Mouse (Mus musculus) lung, embryonic 15.5 days (tissue): ENCODE data around the gene Zfhx2. TPM values are rescaled to one million over a fixed set of nuclear protein-coding genes. Genes with fewer than 3 reads are reported as not detected.

Experiments
- ATAC-seq: fragments of 200-750 bp; cut with Nextera tagmentation; 2 replicates; pipeline ENCODE4 v1.8.0; 2017; ENCODE audit warnings: moderate number of reproducible peaks, borderline replicate concordance; ENCODE audit not compliant: low FRiP score, low TSS enrichment; ENCODE audit errors: extremely low read depth
- H3K27ac ChIP-seq: fragments of 300-500 bp; sonication (generic); 2 replicates; pipeline ENCODE4 v1.5.1; 2015; ENCODE audit warnings: moderate library complexity, mild to moderate bottlenecking, inconsistent platforms
- H3K27me3 ChIP-seq: fragments of 300-500 bp; sonication (generic); 2 replicates; pipeline ENCODE4 v1.6.1; 2015; ENCODE audit warnings: inconsistent platforms
- H3K36me3 ChIP-seq: fragments of 300-500 bp; sonication (generic); 2 replicates; pipeline ENCODE4 v1.6.1; 2015; ENCODE audit warnings: inconsistent platforms
- H3K4me1 ChIP-seq: fragments of 300-500 bp; sonication (generic); 2 replicates; pipeline ENCODE4 v1.6.1; 2015; ENCODE audit warnings: inconsistent platforms
- H3K4me2 ChIP-seq: fragments of 300-500 bp; sonication (generic); 2 replicates; pipeline ENCODE4 v1.6.1; 2015; ENCODE audit warnings: inconsistent platforms, mild to moderate bottlenecking, moderate library complexity
- H3K4me3 ChIP-seq: fragments of 300-500 bp; sonication (generic); 2 replicates; pipeline ENCODE4 v1.5.1; 2015; ENCODE audit warnings: mild to moderate bottlenecking, inconsistent platforms
- H3K9ac ChIP-seq: fragments of 300-500 bp; sonication (generic); 2 replicates; pipeline ENCODE4 v1.6.1; 2015; ENCODE audit warnings: inconsistent platforms
- H3K9me3 ChIP-seq: fragments of 300-500 bp; sonication (generic); 2 replicates; pipeline ENCODE4 v1.6.1; 2016; ENCODE audit warnings: inconsistent platforms
- WGBS: fragments of 180-500 bp; shearing (Covaris S2); methylation state at CpG from one replicate; pipeline ENCODE4 v1.1.7; 2015; 5-methylcytosine and 5-hydroxymethylcytosine counted together
- polyA plus RNA-seq: library from polyadenylated mRNA; unstranded; fragments of >200 nt; fragmentation: Nextera tagmentation; extraction: Ambion mirVana; gene quantifications from 2 replicates; pipeline ENCODE4 v1.2.1, GENCODE M21; 2015

Gene Zfhx2
- polyA plus RNA-seq, 1 experiment from 2014 or later, result 4.3 TPM

DNA sequence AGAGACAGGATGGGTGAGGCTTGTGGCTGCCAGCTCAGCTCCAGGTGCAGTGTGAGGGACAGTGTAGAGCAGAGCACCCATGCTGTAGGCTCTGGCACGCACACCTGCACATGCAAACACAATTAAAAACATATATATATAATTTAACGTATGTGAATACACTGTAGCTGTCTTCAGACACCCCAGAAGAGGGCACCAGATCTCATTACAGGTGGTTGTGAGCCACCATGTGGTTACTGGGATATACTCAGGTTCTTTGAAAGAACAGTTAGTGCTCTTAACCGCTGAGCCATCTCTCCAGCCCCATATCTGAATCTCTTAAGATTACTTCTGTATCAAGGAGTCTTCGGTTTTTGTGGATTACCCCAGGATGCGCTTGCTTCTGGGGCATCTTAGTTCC, 66.6 kb downstream of the Zfhx2 start:
- Histone ChIP-seq H3K9me3 (no peaks in the 10 kb centered on the region), H3K36me3 (peaks cover 47% of the 10 kb centered on the region), H3K9ac (no peak overlapping the region), H3K4me3 (no peak overlapping the region), H3K4me2 (no peak overlapping the region), H3K4me1 (peaks cover 9% of the 10 kb centered on the region), H3K27me3 (no peaks in the 10 kb centered on the region), H3K27ac (no peak overlapping the region)
- 79% methylated on average over 5 of the region's 5 CpGs for WGBS
- no peak for ATAC-seq

DNA sequence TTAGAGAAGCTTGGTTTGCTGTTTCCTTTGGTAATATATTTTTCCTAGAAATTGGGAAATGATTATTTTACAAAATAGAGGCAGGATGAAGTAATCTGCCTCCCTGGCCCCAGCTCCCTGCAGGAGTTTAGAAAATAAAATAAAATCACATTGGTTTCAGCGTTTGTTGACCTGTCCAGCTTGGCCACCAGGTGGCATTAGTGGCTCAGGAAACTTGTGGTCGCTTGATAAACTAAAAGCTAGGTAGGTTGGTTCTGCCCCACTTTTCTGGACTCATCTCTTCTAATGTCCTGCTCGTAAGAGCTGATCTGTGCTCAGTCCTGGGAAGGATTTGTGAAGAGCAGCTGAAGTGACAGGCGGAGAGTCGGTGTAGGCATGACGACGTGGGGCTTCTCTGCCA, 67.9 kb downstream of the Zfhx2 start:
- Histone ChIP-seq H3K9me3 (no peaks in the 10 kb centered on the region), H3K27me3 (no peaks in the 10 kb centered on the region), H3K4me3 (no peak overlapping the region), H3K36me3 (peaks cover 57% of the 10 kb centered on the region), H3K9ac (no peak overlapping the region), H3K4me1 (peaks cover 9% of the 10 kb centered on the region), H3K27ac (no peak overlapping the region), H3K4me2 (no peak overlapping the region)
- 63% methylated on average over 7 of the region's 7 CpGs for WGBS
- ATAC-seq, result no peak

DNA sequence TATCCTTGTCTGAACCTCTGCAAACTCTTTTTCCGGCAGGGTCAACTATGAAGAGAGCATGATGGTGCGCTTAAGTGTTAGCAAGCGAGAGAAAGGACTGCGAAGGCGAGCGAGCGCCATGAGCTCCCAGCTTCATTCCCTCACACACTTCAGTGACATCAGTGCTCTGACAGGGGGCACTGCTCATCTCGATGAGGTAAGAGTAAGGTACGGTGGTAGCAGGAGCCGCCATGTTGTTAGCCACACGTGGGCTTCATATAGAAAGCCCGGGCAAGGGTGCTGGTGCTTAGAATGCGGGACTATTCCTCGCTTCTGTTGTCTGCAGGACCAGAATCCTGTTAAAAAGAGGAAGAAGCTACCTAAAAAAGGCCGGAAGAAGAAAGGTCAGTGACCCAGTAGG, 69.1 kb downstream of the Zfhx2 start:
- no peak overlapping the region for H3K4me3 ChIP-seq
- no peaks in the 10 kb centered on the region for H3K9me3 ChIP-seq
- no peak overlapping the region for H3K4me2 ChIP-seq
- H3K27ac ChIP-seq, result no peak overlapping the region
- ATAC-seq, result no peak
- H3K4me1 ChIP-seq, result 0 out of 2 replicates have a peak, but pooled peaks cover 4% of the 10 kb centered on the region
- no peaks in the 10 kb centered on the region for H3K27me3 ChIP-seq
- H3K36me3 ChIP-seq, result peaks cover 65% of the 10 kb centered on the region
- WGBS, result 88% methylated on average over 15 of the region's 15 CpGs
- H3K9ac ChIP-seq, result no peak overlapping the region

DNA sequence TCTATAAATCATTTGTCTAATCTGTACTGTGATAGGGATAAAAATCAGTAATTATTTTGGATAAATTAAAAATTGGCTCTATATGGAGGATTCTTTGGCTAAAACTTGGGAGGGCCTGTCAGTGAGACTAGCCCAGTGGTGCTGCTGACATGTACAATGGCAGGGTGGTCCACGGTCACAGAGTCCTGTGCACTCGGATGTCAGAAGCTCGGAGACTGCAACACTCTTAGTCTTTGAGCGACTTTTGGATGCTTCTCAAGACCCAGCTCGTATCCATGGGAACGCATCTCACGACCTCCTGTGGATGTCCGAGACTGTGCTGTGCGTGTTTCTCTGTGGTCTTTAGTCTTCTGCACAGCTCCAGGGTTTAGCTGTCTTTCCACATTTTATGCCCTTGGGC, 71.7 kb downstream of the Zfhx2 start:
- Histone ChIP-seq H3K4me3 (no peak overlapping the region), H3K9ac (no peak overlapping the region), H3K4me2 (no peak overlapping the region), H3K27ac (no peak overlapping the region), H3K9me3 (no peaks in the 10 kb centered on the region), H3K27me3 (no peaks in the 10 kb centered on the region), H3K4me1 (peaks cover 6% of the 10 kb centered on the region), H3K36me3 (peaks cover 75% of the 10 kb centered on the region)
- no peak for ATAC-seq
- WGBS, result 87% methylated on average over 9 of the region's 9 CpGs

DNA sequence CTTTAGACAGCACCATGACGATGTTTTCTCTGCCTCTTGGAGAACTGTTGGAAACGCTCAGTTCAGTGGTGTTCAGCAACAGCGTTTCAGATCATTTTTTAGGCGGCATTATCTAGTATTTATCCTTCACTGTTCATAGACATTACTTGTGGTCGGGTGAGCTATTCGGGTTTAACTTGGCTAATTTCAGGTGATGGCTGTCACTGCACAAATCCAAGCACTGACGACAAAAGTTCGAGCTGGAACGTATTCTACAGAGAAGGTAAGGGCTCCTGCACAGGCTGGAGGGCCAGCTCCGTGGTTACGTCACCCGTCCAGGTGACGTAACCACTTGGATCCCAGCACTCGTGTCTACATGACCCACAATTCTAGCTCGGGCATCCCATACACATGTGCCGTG, 75.2 kb downstream of the Zfhx2 start:
- 88% methylated on average over 16 of the region's 16 CpGs for WGBS
- Histone ChIP-seq H3K4me2 (no peak overlapping the region; the same call in 1 of the 2 replicates), H3K27ac (no peak overlapping the region), H3K27me3 (no peaks in the 10 kb centered on the region), H3K9ac (no peak overlapping the region), H3K9me3 (no peaks in the 10 kb centered on the region), H3K4me1 (peaks cover 13% of the 10 kb centered on the region), H3K36me3 (peaks cover 43% of the 10 kb centered on the region), H3K4me3 (no peak overlapping the region)
- no peak for ATAC-seq

DNA sequence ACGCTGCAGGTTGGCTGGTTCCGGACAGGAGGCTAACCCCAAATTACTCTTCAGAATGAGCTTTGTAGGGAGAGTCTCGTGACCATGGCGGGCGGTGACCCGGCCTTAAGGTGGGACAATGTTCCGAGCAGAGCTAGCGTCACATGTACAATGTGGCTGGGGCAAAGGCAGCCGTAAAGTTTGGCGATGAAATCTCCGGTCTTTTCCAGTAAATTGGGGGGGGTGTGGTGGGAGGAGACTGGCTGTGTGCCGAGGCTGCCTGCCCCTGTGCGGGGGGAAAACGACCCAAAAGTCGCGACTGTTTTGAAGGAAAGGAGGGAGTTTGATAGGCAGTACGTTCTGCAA, 76.4 kb downstream of the Zfhx2 start:
- ATAC-seq, result no peak; the same call in 1 of the 2 replicates
- H3K4me2 ChIP-seq, result peak overlapping the region; percentile 79
- H3K27ac ChIP-seq, result peak overlapping the region; percentile 42
- WGBS, result under 1% methylated on average over 17 of the region's 17 CpGs
- H3K27me3 ChIP-seq, result no peaks in the 10 kb centered on the region
- H3K9me3 ChIP-seq, result no peaks in the 10 kb centered on the region
- H3K36me3 ChIP-seq, result peaks cover 31% of the 10 kb centered on the region
- H3K4me1 ChIP-seq, result peaks cover 13% of the 10 kb centered on the region
- H3K4me3 ChIP-seq, result peak overlapping the region; percentile 73
- H3K9ac ChIP-seq, result peak overlapping the region; percentile 77

DNA sequence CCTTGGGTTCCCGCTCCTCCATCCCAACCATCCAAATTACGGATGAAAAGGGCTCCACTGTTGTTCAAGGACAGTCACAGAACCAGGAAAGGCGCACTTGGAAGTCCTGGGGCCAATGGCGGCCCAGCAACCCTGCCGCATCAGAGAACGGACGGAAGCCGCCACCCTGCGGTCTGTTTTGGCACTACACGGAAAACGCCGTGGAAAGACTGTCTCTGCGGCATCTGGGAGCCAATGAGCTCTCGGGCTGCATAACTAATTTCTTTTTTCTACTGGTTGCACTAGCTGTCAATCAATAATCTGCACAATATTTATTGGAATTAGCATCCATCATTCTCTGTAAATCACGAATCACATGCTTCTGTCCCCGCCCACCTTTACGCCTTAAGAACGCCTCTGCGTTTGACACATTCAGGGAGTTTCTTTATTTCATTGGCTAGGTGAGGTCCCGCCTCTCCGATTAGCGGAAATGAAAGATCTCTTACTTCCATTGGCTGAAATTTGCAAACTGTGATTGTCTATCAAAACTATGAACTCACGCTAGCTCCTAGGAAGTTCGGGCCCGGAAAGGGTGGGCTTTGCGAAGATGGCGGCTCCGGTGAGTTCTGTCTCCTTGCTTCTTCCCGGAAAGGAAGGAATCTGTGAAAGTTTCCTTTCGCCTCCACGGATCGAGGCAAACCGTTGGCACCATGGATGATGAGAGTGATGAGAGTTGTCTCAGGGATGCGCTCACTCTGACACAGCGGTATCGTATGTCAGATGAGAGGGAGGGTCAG, 76.9 kb downstream of the Zfhx2 start, which contains the start of gene Ngdn:
Ngdn (plus strand) TSS at position 464 of the 776 bp plus-strand sequence.
- H3K9me3 ChIP-seq, result no peaks in the 10 kb centered on the region
- peak within 1 kb of the TSS; percentile 77 for H3K9ac ChIP-seq
- H3K27me3 ChIP-seq, result no peaks in the 10 kb centered on the region
- H3K27ac ChIP-seq, result peak within 1 kb of the TSS; percentile 96
- peak within 1 kb of the TSS; percentile 73 for H3K4me3 ChIP-seq
- H3K36me3 ChIP-seq, result peaks cover 26% of the 10 kb centered on the region
- WGBS, result under 1% methylated on average over 36 of the region's 36 CpGs
- peaks cover 13% of the 10 kb centered on the region for H3K4me1 ChIP-seq
- peak within 1 kb of the TSS; percentile 79 for H3K4me2 ChIP-seq
- ATAC-seq, result peak; percentile 96

DNA sequence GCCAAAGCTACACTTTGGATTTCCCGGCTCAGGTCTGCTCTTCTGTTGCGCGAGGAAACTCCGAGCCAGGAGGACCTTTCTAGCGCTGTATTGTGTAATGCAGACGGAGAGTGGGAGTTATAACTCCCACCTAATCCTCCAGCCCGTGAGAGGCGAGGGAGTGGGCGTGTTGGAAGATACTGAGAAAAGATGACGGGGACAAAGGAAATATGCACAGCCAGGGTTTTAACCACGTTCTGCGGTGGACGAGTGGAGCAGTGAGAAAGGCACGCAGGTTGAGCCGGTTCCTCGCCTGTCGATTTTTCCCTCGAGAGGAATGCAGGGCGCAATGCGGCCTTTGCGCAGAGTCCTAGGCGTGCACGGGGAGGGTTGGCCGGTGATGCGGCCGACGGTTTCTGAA, 77.5 kb downstream of the Zfhx2 start:
- H3K9me3 ChIP-seq, result no peaks in the 10 kb centered on the region
- under 1% methylated on average over 27 of the region's 27 CpGs for WGBS
- H3K27ac ChIP-seq, result peak overlapping the region; percentile 96
- peak overlapping the region; percentile 76 for H3K9ac ChIP-seq
- peak overlapping the region; percentile 75 for H3K4me2 ChIP-seq
- H3K4me3 ChIP-seq, result peak overlapping the region; percentile 73
- H3K4me1 ChIP-seq, result peaks cover 13% of the 10 kb centered on the region
- ATAC-seq, result peak; percentile 62
- H3K27me3 ChIP-seq, result no peaks in the 10 kb centered on the region
- H3K36me3 ChIP-seq, result peaks cover 23% of the 10 kb centered on the region

DNA sequence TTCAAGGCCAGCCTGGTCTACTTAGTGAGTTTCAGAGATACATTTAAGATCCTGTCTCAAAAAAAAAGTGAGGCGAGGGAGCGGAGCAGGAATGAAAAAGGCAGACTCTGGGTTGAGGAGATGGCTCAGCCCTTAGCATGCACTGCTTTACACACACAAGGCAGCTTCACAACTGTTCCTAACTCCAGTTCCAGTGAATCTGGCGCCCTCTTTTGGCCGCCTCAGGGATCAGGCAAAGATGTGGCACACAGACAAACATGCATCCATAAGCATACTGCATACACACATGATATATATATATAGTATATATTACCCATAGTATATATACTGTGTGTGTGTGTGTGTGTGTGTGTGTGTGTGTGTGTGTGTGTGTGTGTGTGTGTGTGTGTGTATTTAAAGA, 81.0 kb downstream of the Zfhx2 start:
- no peaks in the 10 kb centered on the region for H3K27me3 ChIP-seq
- H3K9ac ChIP-seq, result no peak overlapping the region
- no peak overlapping the region for H3K4me2 ChIP-seq
- no peak overlapping the region for H3K27ac ChIP-seq
- H3K4me3 ChIP-seq, result no peak overlapping the region
- no peak for ATAC-seq
- H3K4me1 ChIP-seq, result peaks cover 9% of the 10 kb centered on the region; the same call in 1 of the 2 replicates
- H3K36me3 ChIP-seq, result no peaks in the 10 kb centered on the region
- WGBS, result 57% methylated on average over 4 of the region's 4 CpGs
- H3K9me3 ChIP-seq, result no peaks in the 10 kb centered on the region

Other genes with a start within 250 kb of the Zfhx2 start
- gene Homez, start 221.4 kb downstream of the Zfhx2 start, polyA plus RNA-seq, result 10.0 and 11.4 TPM in 2 replicates
- gene Ppp1r3e, start 214.8 kb downstream of the Zfhx2 start, polyA plus RNA-seq, result 1.1 and 1.6 TPM in 2 replicates
- 3.0 and 3.1 TPM in 2 replicates for gene Bcl2l2, start 208.9 kb downstream of the Zfhx2 start, polyA plus RNA-seq
- gene Gm20521, start 208.9 kb downstream of the Zfhx2 start, polyA plus RNA-seq, result not detected in 2 replicates
- gene Pabpn1, start 199.8 kb downstream of the Zfhx2 start, polyA plus RNA-seq, result 102 and 109 TPM in 2 replicates
- 32.5 and 34.1 TPM in 2 replicates for gene Slc22a17, start 179.2 kb downstream of the Zfhx2 start, polyA plus RNA-seq
- 26.5 and 29.1 TPM in 2 replicates for gene Efs, start 166.2 kb downstream of the Zfhx2 start, polyA plus RNA-seq
- 0.19 TPM in 1 of 2 replicates, not detected in the other for gene Il25, start 159.6 kb downstream of the Zfhx2 start, polyA plus RNA-seq
- 0.95 and 1.0 TPM in 2 replicates for gene Cmtm5, start 156.1 kb downstream of the Zfhx2 start, polyA plus RNA-seq
- 70.4 and 166 TPM in 2 replicates for gene Myh6, start 125.4 kb downstream of the Zfhx2 start, polyA plus RNA-seq
- gene Gm17428, start 115.4 kb downstream of the Zfhx2 start, polyA plus RNA-seq, result not detected in 2 replicates
- gene Myh7, start 97.7 kb downstream of the Zfhx2 start, polyA plus RNA-seq, result 29.1 and 71.2 TPM in 2 replicates
- gene Ngdn, start 76.9 kb downstream of the Zfhx2 start, polyA plus RNA-seq, result 81.1 and 81.3 TPM in 2 replicates
- gene Thtpa, start 2.5 kb upstream of the Zfhx2 start, polyA plus RNA-seq, result 22.0 and 22.9 TPM in 2 replicates
- 17.2 and 18.9 TPM in 2 replicates for gene Ap1g2, start 14.3 kb upstream of the Zfhx2 start, polyA plus RNA-seq
- gene Jph4, start 24.6 kb upstream of the Zfhx2 start, polyA plus RNA-seq, result 0.33 and 0.37 TPM in 2 replicates
- not detected in 2 replicates for gene Dhrs2, start 129.7 kb upstream of the Zfhx2 start, polyA plus RNA-seq